Mouse (Mus musculus): Measurements from ENCODE around the gene Pik3ca.

Gene Pik3ca

DNA sequence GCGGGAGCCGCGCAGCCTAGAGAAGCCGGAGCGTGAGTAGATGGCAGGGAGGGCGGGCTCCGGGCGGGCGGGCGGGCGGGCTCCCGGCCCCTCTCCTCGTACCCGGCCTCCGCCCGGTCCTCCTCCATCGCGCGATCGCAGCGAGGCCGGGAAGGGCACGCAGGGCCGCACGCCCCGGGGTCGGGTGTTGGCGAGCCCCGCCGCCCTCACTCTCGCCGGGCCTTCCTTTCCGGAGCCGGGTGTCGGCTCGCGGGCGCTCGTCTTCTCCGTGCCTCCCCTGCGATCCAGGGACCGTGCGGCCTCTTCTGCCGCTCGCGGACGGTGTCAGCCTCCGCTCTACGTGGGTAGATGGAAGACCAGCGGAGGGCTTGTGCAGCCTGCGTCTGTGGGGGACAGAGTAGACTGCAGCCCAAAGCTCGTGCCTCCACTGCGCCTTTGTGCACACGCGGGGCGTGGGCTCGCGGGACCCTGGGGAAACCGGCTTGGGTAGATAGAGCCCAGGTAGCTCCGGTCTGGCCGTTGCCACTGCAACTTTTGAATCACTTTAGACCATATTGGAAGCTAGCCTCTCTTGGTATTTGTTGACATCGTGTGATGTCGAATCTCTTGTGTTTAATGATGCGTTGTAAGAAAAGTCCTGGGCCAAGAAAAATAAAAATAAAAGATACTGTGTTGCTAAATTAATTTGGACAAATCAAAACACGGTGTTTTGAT, at the start of gene Pik3ca:
Pik3ca (plus strand) TSS at position 211 of the 714 bp plus-strand sequence.
- in situ Hi-C loops (cut with MseI, MboI), result no loop called here

DNA sequence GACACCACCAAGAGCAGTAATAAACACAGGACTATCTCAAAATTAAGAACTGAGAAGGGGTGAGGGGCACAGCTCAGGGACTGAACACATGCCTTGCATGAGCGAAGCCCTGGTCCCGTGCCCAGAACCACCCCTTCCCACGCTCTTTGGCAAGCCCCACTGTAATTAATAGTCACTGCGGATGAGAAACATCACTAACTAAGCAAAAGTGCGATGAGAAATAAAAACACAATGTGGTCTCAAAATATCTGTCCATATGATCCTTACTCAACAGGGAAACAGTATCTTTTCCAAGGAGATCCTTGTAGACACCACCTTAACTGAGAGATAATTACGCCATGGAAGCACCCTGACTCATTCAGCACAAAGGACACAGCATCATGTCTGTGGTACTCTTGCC, 49.6 kb upstream of the Pik3ca start:
- in situ Hi-C loops (cut with MseI, MboI), result no loop called here

DNA sequence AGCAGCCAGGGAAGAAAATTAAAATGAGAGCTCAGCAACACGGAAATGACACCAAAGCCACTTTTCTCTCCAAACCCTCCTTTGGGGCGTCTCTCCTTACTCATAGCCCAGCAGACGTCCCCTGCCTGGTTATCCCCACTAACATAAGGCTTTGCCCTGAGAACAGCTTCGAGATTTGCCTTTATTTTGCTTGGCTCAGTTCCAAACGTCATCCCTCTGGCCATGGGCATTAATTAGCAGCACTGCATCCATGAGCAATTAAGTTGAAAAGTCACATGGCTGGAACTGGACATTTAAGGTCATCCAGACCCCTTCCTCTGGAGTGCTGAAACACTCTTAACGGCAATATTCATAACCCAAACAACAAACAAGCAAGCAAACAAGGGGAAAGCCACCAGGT, 36.2 kb upstream of the Pik3ca start:
- in situ Hi-C loops (cut with MseI, MboI), result no loop called here

DNA sequence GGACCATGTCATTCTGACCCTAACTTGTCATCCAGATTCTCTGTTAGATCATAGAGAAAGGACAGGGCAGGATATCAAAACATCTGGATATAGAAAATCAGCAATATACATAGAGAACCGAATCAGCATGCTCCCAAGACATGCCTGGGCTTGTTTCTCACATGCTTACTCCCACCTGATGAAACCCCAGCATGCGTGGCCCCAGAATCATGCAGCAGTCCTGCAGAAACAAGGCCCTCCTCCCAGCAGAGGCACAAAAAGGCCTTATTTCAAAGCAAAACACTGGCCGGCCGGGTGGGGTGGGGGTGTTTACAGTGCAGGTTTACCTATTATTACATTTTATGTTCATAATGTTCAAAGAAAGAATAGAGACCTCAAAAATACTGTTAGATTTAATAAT, 33.3 kb upstream of the Pik3ca start:
- in situ Hi-C loops (cut with MseI, MboI), result no loop called here

DNA sequence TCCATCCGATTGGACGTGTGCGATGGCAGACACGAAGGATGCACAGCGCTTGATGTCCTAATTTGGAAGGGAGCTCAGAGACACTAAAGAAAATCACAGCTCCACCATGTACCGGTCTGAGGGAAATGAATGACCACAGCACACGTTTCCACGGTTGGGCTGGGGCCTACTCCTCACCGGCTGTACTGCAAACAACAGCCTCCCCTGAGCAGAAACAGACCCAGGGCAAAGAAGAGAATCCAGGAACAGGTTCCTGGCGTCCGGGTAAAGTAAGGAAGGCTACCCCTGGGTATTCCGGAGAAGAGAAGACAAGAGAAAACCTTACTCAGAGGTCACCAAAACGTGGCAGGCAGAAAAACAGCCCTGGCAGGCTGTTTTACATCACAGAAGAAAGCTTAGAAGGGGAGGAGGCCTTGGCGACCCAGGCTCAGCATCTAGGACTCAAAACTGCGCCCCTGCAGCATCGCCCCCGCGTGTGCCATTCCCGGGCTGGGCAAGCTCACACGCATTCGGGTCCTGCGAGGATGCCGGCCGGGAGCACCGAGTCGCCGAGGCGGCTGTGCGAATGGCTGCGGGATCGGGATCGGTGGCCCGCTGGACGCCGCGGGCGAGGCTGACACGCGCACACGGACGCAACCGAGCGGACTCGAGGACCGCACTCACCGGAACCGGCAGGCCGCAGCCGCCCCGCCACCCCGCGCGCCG, 32.5 kb upstream of the Pik3ca start:
- in situ Hi-C loops (cut with MseI, MboI), result no loop called here

DNA sequence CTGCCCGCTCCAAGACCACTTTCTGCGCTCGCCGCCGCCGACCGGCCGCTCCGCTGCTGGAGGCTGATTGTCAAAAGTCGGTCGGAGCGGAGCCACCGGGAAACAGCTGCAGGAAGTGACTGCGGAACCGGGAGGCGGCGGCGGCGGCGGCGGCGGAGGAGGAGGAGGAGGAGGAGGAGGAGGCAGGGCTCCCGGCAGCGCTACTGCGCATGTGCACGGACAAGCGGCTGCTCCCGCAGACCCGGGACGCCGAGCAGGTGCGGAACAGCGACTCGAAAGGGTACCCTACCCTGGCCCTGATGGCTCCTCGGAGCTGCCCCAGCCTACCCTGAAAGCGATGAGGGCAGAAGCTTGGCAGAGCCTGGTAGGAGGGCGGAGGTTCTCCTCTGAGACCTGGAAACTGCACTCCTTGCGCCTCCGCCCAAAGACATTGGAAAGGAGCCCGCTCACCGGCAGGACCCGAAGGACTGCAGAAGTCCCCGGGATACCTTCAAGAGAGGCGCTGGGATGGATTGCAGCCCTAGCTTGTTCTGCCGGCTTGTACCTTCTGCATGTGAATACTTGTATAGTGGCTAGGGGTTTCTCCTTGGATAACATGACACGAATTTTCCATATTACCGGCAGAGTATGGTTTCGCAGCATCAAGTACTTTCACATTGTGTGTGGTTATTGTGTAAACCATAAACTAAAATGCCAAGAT, 31.8 kb upstream of the Pik3ca start, which contains the start of gene Zmat3:
Zmat3 (minus strand) TSS at position 469 of the 700 bp plus-strand sequence.
- in situ Hi-C loops (cut with MseI, MboI), result no loop called here

DNA sequence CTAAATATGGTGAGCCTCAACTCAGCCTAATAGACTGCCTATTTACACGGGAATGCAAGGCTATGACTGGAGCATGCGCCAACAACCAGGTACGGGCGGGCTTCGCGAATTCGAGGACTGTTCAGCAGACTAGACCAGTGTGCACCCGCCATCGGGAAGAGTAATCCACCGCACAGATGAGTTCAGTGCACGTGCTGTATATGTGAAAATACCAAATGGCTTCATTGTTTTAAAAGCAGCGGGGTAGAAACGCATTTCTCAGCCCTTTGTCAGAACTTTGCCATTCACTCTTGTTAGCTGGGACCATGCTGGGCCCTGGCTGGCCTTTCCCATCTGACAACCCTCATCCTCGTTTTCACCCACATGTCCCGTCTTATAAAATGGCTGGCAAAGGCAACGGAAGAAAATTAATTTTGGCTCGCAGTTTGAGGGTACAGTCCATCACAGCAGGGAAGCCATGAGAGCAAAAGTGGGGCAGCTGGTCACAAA, 31.2 kb upstream of the Pik3ca start:
- in situ Hi-C loops (cut with MseI, MboI), result no loop called here

DNA sequence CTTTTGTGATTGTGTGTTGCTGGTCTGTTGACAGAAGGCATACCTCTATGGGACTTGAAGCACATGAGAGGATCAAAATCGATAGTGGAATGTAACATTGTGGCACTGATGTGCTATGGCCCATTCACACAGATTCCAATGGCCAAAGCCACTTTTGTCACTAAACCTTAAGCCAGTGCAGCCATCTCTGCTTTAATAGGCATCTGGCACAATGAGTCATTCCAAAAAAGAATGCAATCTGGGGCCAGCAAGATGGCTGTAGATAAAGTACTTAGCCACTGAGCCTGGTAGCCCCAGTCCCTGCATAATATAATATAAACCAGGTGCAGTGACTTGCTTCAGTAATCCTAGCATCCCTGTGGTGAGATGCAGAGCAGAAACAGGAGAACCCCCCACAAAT, 30.0 kb upstream of the Pik3ca start:
- in situ Hi-C loops (cut with MseI, MboI), result no loop called here

DNA sequence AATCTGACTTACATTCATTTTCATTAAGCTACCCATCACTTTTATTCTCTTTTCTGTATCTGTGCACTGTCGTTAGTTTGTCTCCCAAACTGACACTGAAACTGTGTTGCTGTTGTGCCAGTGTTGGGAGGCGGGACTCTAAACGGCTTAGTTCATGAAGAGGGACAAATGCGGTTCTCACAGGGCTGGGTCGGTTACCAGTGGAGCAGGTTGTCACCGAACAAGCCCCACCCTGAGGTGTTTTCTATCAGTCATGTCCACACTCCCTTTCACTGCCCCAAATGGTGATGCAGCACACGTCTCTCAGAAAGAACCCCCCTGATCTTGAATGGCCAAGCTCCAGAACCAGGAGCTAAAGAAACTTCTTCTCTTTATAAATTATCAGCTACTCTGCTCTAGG, 25.5 kb upstream of the Pik3ca start:
- in situ Hi-C loops (cut with MseI, MboI), result no loop called here

DNA sequence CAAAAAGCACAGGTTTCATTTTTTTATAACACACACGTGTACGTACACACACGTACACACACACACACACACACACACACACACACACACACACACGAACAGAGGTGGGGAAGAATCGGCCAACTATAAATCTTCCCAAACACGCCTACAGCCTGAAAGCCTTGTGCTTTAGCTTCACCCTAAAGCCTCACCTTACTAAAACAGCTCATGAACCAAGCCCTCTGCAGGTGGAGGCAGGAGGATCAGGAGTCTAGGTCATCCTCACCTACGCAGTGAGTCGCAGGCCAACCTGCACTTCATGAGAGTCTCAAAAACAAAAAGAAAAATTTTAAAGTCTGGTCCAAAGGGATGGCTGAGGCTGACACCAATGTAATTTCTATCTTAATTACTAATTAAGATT, 25.0 kb upstream of the Pik3ca start:
- in situ Hi-C loops (cut with MseI, MboI), result no loop called here

DNA sequence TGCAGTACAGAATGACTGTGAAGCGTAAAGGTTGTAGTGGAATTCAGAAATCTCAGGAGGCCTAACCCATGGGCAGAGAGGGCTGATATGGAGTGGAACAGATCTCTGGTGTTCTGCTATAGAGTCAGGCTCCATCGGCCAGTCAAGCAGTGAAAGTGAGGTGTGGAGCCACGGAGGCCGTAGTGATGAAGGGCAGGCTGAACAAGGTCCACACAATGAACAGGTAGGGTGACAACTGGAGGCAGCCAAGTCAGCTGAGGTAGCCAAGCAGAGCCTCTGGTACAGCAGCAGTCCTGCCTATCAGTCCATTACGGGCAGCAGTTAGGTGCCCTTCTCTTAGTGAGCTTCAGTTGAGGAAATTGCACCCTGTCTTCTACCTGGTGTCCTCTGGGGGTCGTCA, 24.2 kb upstream of the Pik3ca start:
- in situ Hi-C loops (cut with MseI, MboI), result no loop called here

DNA sequence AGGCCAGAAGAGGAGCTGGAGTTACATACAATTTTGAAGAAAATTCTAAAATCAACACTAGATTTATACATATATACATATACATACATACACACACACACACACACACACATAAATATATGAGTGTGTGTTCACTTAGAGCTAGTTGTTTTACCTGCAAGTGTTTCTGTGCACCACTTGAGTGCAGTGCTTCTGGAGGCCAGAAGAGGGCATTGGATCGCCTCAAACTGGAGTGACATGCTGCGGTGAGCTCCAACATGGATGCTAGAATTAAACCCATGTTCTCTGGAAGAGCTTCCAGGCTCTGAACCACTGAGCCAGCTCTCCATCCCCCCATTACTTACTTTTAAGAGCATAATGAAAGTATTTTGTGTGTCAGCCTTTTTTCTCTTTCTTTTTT, 17.6 kb upstream of the Pik3ca start:
- in situ Hi-C loops (cut with MseI, MboI), result loop anchor here in 1 of 2 experiments (10.0 kb wide), 1 partner anchor 125 kb away; no protein-coding TSS in a partner anchor

DNA sequence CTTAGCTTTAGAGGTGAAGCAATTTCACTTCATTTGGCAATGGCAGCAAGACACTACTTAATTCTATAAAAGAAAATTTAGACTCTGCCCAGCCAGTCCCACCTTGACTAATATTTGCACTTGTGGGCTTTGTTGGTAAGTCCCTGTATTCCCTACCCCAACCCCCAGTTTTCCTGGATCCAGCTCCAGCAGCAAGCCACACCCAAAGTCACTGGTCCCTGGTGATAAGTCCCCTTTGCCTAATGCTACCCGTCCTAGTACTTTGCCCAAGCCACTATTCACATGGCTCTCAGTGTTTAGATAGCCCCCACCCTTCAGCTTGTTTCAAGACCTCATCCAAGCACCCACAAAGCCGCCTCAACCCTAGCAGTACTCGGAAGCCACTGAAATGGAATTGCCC, 15.9 kb upstream of the Pik3ca start:
- in situ Hi-C loops (cut with MseI, MboI), result loop anchor here in 1 of 2 experiments (10.0 kb wide), 1 partner anchor 123 kb away; no protein-coding TSS in a partner anchor

DNA sequence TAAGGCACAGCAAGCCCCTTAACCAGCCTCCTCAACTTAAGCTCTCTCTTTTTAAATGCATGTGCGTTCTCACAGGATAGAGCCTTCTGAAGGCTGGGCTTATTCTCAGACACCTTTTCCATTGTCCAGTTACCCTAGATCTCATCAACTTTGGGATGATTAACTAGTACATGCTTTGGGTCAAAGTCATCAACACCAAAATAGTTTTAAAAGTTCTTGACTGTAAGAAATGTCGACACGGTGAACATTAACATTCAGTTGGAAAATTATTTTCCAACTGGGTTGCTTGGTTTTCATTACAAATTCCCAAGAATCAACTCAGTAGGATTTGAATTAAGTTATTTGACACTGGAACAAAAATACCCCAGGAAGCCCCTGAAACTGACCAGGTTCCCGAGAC, 4.6 kb upstream of the Pik3ca start:
- in situ Hi-C loops (cut with MseI, MboI), result no loop called here

DNA sequence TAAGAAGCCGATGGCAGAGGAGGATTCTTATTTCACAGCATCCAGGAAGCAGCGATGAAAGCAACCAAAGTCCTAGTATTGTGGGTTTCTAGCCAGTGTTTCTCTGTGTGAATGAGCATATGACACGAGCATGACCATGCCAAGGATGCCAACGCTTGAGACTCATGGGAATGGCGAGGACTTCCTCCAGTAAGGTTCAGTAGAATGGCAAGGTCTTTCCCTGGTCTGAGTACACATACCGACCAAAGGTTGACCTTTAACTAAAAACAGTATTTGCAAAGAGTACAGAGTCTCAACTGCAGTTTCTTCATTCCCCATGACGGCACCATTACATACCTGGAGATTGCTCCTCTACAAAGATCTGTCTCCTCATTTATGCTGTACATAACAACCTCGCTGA, 3.5 kb upstream of the Pik3ca start:
- in situ Hi-C loops (cut with MseI, MboI), result no loop called here

DNA sequence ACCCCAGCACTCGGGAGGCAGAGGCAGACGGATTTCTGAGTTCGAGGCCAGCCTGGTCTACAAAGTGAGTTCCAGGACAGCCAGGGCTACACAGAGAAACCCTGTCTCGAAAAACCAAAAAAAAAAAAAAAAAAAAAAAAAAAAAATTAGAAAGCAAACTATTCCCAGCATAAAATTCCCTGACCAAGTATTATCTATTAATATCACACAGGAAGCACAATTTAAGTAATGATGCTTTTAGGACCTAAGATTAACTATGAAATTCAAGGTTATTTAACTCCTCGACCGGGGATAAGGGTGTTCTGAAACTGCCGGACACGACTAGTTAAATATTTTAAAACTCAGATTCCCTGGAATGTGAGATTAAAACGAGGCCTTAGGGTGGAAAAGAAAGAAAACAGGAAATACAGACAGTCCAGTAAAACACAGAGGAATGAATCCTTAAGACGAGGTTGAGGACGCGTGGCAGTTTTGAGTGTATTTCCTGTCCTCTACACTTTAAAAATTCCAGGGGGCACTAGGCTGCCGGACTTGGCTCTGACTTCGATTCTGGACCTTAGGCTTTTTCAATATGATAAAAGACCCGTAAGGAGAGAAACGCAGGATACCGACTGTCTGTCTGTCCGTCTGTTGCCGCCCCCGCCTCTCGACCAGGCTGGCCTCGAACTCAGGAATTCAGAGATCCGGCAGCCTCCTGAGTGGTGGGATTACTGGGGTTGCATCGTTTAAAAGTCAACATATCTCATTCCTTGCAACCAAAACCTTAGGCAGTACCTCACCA, 1.5 kb upstream of the Pik3ca start:
- in situ Hi-C loops (cut with MseI, MboI), result no loop called here

DNA sequence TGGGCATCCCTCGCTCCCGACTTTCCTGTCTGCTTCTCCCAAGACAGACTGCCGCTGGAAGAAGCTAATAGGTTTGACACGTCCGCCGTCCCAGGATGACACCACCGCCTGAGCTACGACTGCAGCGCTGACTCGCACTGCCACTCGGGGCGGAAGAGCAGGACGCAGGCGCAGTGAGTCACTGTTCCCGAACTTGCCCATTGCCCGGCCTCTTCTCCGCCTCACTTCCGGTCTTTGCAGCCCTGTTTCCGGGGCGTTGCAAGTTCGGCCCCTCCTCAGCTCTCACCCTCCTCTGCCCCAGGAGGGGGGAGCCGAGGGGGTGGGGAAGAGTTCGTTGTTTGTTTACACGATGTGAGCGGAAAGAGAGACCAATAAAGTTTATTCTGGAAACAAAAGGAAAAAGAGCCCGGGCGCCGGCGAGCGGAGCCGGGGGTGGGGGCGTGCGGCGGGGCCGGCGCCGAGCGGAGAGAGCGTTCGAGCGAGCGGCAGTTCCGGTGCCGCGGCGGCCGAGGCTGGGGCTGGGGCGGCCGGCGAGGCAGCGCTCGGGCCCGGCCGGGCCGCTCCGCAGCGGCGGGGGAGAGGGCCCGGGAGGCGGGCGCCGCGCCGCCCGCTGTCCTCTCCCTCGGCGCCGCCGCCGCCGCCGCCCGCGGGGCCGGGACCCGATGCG, 544 bp upstream of the Pik3ca start:
- in situ Hi-C loops (cut with MseI, MboI), result no loop called here

DNA sequence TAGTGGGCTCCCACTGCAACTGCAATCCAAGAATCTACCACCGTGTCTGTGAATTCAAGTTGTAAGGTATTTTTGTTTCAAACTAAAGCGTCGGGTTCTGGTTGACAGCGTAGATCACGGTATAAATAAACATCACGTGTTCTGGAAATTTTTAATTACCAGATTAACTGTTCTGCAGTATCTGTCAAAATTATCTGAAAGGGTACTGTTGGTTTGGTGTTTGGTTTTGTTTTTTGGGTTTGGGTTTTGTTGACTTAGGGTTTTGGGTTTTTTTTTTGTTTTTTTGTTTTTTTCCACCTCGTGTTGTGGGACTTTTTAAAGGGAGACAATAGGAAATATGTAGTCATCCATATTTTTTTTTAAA, 686 bp downstream of the Pik3ca start:
- in situ Hi-C loops (cut with MseI, MboI), result no loop called here

DNA sequence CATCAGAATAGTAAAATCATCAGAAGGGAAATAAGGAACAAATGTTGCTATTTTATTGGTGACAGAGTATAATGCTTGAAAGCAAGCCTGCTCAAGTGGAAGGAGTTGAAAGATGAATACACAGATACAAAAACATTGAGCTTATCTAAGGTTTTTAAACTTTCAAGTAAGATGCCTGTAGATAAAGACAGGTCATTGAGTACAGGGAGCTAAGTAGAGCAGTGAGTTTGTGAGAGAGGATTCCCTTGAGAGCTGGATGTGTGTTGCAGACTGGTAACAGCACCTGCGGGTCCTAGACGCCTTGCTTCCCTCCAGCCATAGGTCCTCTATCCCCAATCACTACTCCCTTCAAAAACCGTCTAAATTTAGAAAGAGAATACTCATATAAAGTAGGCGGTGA, 1.2 kb downstream of the Pik3ca start:
- in situ Hi-C loops (cut with MseI, MboI), result no loop called here

DNA sequence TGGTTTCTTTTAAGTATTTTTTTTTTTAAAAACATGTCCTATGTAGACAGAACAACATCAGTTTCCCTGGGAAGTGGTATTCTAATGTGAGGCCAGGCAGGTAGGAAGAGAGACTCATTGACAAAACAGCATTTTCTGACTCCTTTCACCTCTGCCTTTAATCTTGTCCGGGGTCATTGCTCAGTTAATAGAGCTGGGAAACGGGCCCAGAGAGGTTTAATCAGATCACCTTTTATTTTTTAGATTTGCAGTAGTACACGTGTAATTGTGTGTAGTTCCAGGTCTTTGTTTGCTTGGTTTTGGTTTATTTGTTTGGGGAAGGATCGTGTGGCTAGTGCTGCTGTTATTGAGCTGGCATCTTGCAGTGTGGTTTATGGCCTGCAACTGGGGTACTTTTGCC, 1.9 kb downstream of the Pik3ca start:
- in situ Hi-C loops (cut with MseI, MboI), result no loop called here

DNA sequence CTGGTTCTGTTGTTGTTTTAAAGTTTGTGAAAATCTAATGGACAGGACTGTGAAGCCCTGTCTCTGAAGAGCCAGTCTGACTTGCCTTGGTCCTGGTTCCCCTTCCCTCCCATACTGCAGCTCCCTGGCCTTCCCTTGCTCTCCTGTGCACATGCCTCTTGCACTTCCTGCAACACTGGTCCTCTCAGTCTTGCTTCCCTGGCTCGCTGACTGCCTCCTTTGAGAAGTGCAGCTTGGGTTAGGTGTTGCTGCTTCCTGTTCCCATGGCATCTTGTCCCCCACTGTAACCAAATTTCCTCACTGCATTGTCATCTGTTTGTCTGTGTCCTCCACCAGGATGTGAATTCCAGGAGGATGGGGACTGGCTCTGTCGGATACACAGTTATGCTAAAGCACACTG, 2.5 kb downstream of the Pik3ca start:
- in situ Hi-C loops (cut with MseI, MboI), result no loop called here

Measured in mouse trophoblast stem cell (cell line).